Comparison of ENCODE assay signal across 23 mouse cellular contexts in genomic region chr6:8423142-8423541, GRCm38 (mm10).
DNase-seq lines count a peak whose midpoint lies in the region; ATAC-seq lines count a peak whose summit lies in the region.
"Had no signal": no experiment of that assay in that cellular context is flagged by ENCODE, and none has a peak within 500 bp of the region (broad histone marks: within the 10 kb centered on the region; RNA-seq: fewer than 3 reads in every experiment).

No protein-coding gene starts in this region.

- H3K4me2 ChIP-seq in forebrain, embryonic 13.5 days = no peak overlapping the region
- H3K4me2 ChIP-seq in forebrain, embryonic 14.5 days (ENCODE audit: low read length) = no peak overlapping the region
- no peak overlapping the region for H3K4me2 ChIP-seq in midbrain, embryonic 13.5 days (replicated peaks)
- H3K4me2 ChIP-seq in forebrain, embryonic 16.5 days (ENCODE audit: low read length) = no peak overlapping the region
- no peak overlapping the region for H3K4me2 ChIP-seq in hindbrain, embryonic 11.5 days (replicated peaks; ENCODE audit: low read depth, low read length)
- H3K4me2 ChIP-seq: heart, embryonic 12.5 days; lung, embryonic 14.5 days; neural tube, embryonic 15.5 days had no signal

- no peak for ATAC-seq in forebrain, embryonic 13.5 days
- no peak for ATAC-seq in forebrain, embryonic 14.5 days
- ATAC-seq in midbrain, embryonic 13.5 days = no peak
- no peak for ATAC-seq in forebrain, embryonic 16.5 days
- no peak for ATAC-seq in hindbrain, embryonic 11.5 days (ENCODE audit: low FRiP score)
- ATAC-seq: CD4-positive, CD25-positive, alpha-beta regulatory T cell, adult 4 months; hindbrain, postnatal 0 days; intestine, embryonic 16.5 days had no signal

- H3K27me3 ChIP-seq in forebrain, embryonic 13.5 days = no peaks in the 10 kb centered on the region
- H3K27me3 ChIP-seq in forebrain, embryonic 14.5 days (replicated peaks; ENCODE audit: control insufficient read depth, insufficient read depth, low read length) = no peaks in the 10 kb centered on the region
- no peaks in the 10 kb centered on the region for H3K27me3 ChIP-seq in midbrain, embryonic 13.5 days
- H3K27me3 ChIP-seq in midbrain, embryonic 10.5 days (ENCODE audit: low read depth, poor library complexity, severe bottlenecking) = no peaks in the 10 kb centered on the region
- H3K27me3 ChIP-seq in forebrain, embryonic 16.5 days (replicated peaks; ENCODE audit: control insufficient read depth, insufficient read depth, low read length) = no peaks in the 10 kb centered on the region
- H3K27me3 ChIP-seq in hindbrain, embryonic 11.5 days (ENCODE audit: control insufficient read depth, insufficient read depth, low read length) = no peaks in the 10 kb centered on the region
- H3K27me3 ChIP-seq: heart, embryonic 12.5 days; neural tube, embryonic 15.5 days had no signal

- H3K9me3 ChIP-seq in forebrain, embryonic 13.5 days (replicated peaks) = no peaks in the 10 kb centered on the region
- no peaks in the 10 kb centered on the region for H3K9me3 ChIP-seq in forebrain, embryonic 14.5 days (replicated peaks; ENCODE audit: control insufficient read depth, low read length)
- no peaks in the 10 kb centered on the region for H3K9me3 ChIP-seq in midbrain, embryonic 13.5 days
- H3K9me3 ChIP-seq in midbrain, embryonic 10.5 days (replicated peaks) = no peaks in the 10 kb centered on the region
- H3K9me3 ChIP-seq in forebrain, embryonic 16.5 days (ENCODE audit: control insufficient read depth, low read length) = no peaks in the 10 kb centered on the region
- H3K9me3 ChIP-seq in hindbrain, embryonic 11.5 days (ENCODE audit: control insufficient read depth, low read length) = no peaks in the 10 kb centered on the region
- H3K9me3 ChIP-seq: heart, embryonic 12.5 days; hindbrain, embryonic 10.5 days; neural tube, embryonic 15.5 days had no signal

- H3K9ac ChIP-seq in forebrain, embryonic 13.5 days = no peak overlapping the region
- no peak overlapping the region for H3K9ac ChIP-seq in forebrain, embryonic 14.5 days (ENCODE audit: low read length)
- H3K9ac ChIP-seq in midbrain, embryonic 13.5 days (replicated peaks) = no peak overlapping the region
- no peak overlapping the region for H3K9ac ChIP-seq in forebrain, embryonic 16.5 days (replicated peaks; ENCODE audit: low read depth, low read length)
- H3K9ac ChIP-seq in hindbrain, embryonic 11.5 days (ENCODE audit: low read depth, low read length) = no peak overlapping the region
- H3K9ac ChIP-seq: heart, embryonic 12.5 days; lung, embryonic 14.5 days; neural tube, embryonic 15.5 days had no signal

- WGBS in forebrain, embryonic 13.5 days = 85% methylated on average over 2 of the region's 2 CpGs
- WGBS in forebrain, embryonic 14.5 days = 78% methylated on average over 2 of the region's 2 CpGs
- 83% methylated on average over 2 of the region's 2 CpGs for WGBS in midbrain, embryonic 13.5 days
- 85% methylated on average over 2 of the region's 2 CpGs for WGBS in midbrain, embryonic 10.5 days
- 93% methylated on average over 2 of the region's 2 CpGs for WGBS in forebrain, embryonic 16.5 days
- WGBS in hindbrain, embryonic 11.5 days = 88% methylated on average over 2 of the region's 2 CpGs

- H3K4me1 ChIP-seq in forebrain, embryonic 13.5 days = peaks cover 30% of the 10 kb centered on the region
- peaks cover 19% of the 10 kb centered on the region for H3K4me1 ChIP-seq in forebrain, embryonic 14.5 days (ENCODE audit: control insufficient read depth, insufficient read depth, low read length)
- H3K4me1 ChIP-seq in midbrain, embryonic 13.5 days (replicated peaks) = peaks cover 18% of the 10 kb centered on the region
- H3K4me1 ChIP-seq in midbrain, embryonic 10.5 days = no peaks in the 10 kb centered on the region
- peaks cover 27% of the 10 kb centered on the region for H3K4me1 ChIP-seq in forebrain, embryonic 16.5 days (replicated peaks; ENCODE audit: control insufficient read depth, insufficient read depth, low read length)
- H3K4me1 ChIP-seq in hindbrain, embryonic 11.5 days (replicated peaks; ENCODE audit: control insufficient read depth, insufficient read depth, low read length) = no peaks in the 10 kb centered on the region

- no peak overlapping the region for H3K4me3 ChIP-seq in forebrain, embryonic 13.5 days
- H3K4me3 ChIP-seq in forebrain, embryonic 14.5 days (ENCODE audit: low read depth, low read length) = no peak overlapping the region
- H3K4me3 ChIP-seq in midbrain, embryonic 13.5 days (replicated peaks) = no peak overlapping the region
- H3K4me3 ChIP-seq in midbrain, embryonic 10.5 days = no peak overlapping the region
- H3K4me3 ChIP-seq in forebrain, embryonic 16.5 days (replicated peaks; ENCODE audit: low read length) = no peak overlapping the region
- no peak overlapping the region for H3K4me3 ChIP-seq in hindbrain, embryonic 11.5 days (ENCODE audit: low read depth, low read length)
- H3K4me3 ChIP-seq: heart, embryonic 12.5 days; hindbrain, embryonic 10.5 days; neural tube, embryonic 15.5 days had no signal

- peak overlapping the region; percentile 75; the same call in 1 of the 2 replicates for H3K27ac ChIP-seq in forebrain, embryonic 13.5 days
- no peak overlapping the region for H3K27ac ChIP-seq in forebrain, embryonic 14.5 days (ENCODE audit: low read depth, low read length)
- 0 out of 2 replicates have a peak overlapping the region, but pooled peaks have one; percentile 4 for H3K27ac ChIP-seq in midbrain, embryonic 13.5 days
- no peak overlapping the region for H3K27ac ChIP-seq in midbrain, embryonic 10.5 days (replicated peaks)
- H3K27ac ChIP-seq in forebrain, embryonic 16.5 days (ENCODE audit: low read length) = peak overlapping the region; percentile 85
- no peak overlapping the region for H3K27ac ChIP-seq in hindbrain, embryonic 11.5 days (ENCODE audit: low read depth, low read length)
- H3K27ac ChIP-seq: hindbrain, embryonic 10.5 days; neural tube, embryonic 15.5 days had no signal

- DNase-seq in forebrain, embryonic 14.5 days (ENCODE audit: low spot score) = no peak
- no peak for DNase-seq in midbrain, embryonic 10.5 days (ENCODE audit: low spot score)
- DNase-seq in hindbrain, embryonic 11.5 days (ENCODE audit: low spot score) = no peak
- no peak for DNase-seq in thymus, adult 18-20 months
- DNase-seq: adrenal gland, adult 2 months; cerebellum, adult 2 months; cerebellum, postnatal 25 days; gastrocnemius, postnatal 14 days; heart, adult 18-20 months; heart, postnatal 10 days; kidney, postnatal 36 days; lung, embryonic 14.5 days; right cerebral cortex, adult 18-20 months; right cerebral cortex, postnatal 4 days had no signal

- H3K36me3 ChIP-seq in forebrain, embryonic 13.5 days (ENCODE audit: poor library complexity, severe bottlenecking) = no peaks in the 10 kb centered on the region
- H3K36me3 ChIP-seq in forebrain, embryonic 14.5 days (ENCODE audit: control insufficient read depth, insufficient read depth, low read length) = no peaks in the 10 kb centered on the region
- H3K36me3 ChIP-seq in midbrain, embryonic 13.5 days = 0 out of 2 replicates have a peak, but pooled peaks cover 6% of the 10 kb centered on the region
- H3K36me3 ChIP-seq in midbrain, embryonic 10.5 days = no peaks in the 10 kb centered on the region
- H3K36me3 ChIP-seq in forebrain, embryonic 16.5 days (ENCODE audit: control insufficient read depth, insufficient read depth) = no peaks in the 10 kb centered on the region
- no peaks in the 10 kb centered on the region for H3K36me3 ChIP-seq in hindbrain, embryonic 11.5 days (ENCODE audit: control insufficient read depth, insufficient read depth, low read length)
- H3K36me3 ChIP-seq: hindbrain, embryonic 10.5 days; neural tube, embryonic 15.5 days had no signal

Comparison
In these comparisons a context has a peak if more than half of its experiments do, and no peak if none do; other contexts are left out.
1. H3K27ac ChIP-seq: peak in forebrain, embryonic 13.5 days (single experiment), midbrain, embryonic 13.5 days (single experiment) and forebrain, embryonic 16.5 days (single experiment); none in forebrain, embryonic 14.5 days (single experiment), midbrain, embryonic 10.5 days (single experiment) and hindbrain, embryonic 11.5 days (single experiment).